Mouse (Mus musculus): Measurements from ENCODE around the gene Plekha6.

- TF ChIP-seq FLI1 (IDR thresholded peaks at IDR 0.05; ENCODE audit: low read length): no peak
- TF ChIP-seq GATA1 (IDR thresholded peaks at IDR 0.05; ENCODE audit: borderline replicate concordance, low read length): no peak
Measured at GRCm38 (mm10) chr1:133262628-133263027, 98.6 kb downstream of the Plekha6 start.
